Mouse (Mus musculus) G1E (cell line): ENCODE measurements around the gene Edn3. TPM values are rescaled to one million over a fixed set of nuclear protein-coding genes. Genes with fewer than 3 reads are reported as not detected.

Source experiments
- ATAC-seq: 2 replicates; pipeline ENCODE4 v1.8.0; 2016; ENCODE audit warnings: mild to moderate bottlenecking; ENCODE audit not compliant: insufficient number of reproducible peaks, poor library complexity, low FRiP score, severe bottlenecking; ENCODE audit errors: extremely low read depth
- DNase-seq: peaks from one replicate; pipeline ENCODE4 v3.0.0; 2012; ENCODE audit warnings: low spot score
- H3K27me3 ChIP-seq: 2 replicates; pipeline ENCODE4 v1.6.1; 2012; ENCODE audit warnings: mild to moderate bottlenecking, low read length, inconsistent platforms; ENCODE audit not compliant: insufficient read depth
- H3K36me3 ChIP-seq: replicated peaks from 2 replicates; pipeline ENCODE3; 2012; ENCODE audit warnings: mild to moderate bottlenecking, inconsistent platforms
- H3K4me1 ChIP-seq: 2 replicates; pipeline ENCODE4 v1.6.1; 2012; ENCODE audit warnings: low read depth, low read length, inconsistent platforms, mixed read lengths; ENCODE audit not compliant: insufficient read depth
- H3K4me3 ChIP-seq: 2 replicates; pipeline ENCODE4 v1.5.1; 2012; ENCODE audit warnings: low read depth, mild to moderate bottlenecking, inconsistent platforms, low read length, moderate library complexity, mixed read lengths
- H3K9me3 ChIP-seq: replicated peaks from 2 replicates; pipeline ENCODE4 v1.6.1; 2012; ENCODE audit warnings: inconsistent platforms
- CTCF ChIP-seq: IDR thresholded peaks from 2 replicates; pipeline ENCODE4 v1.5.1; 2012; ENCODE audit warnings: low read depth, low read length, inconsistent platforms, mixed read lengths
- GATA1 ChIP-seq: IDR thresholded peaks from 2 replicates; pipeline ENCODE4 v1.6.1; 2012; ENCODE audit warnings: borderline replicate concordance, low read length, inconsistent platforms, mixed read lengths
- GATA2 ChIP-seq: IDR thresholded peaks from 2 replicates; pipeline ENCODE4 v1.6.1; 2012; ENCODE audit warnings: low read depth, low read length, inconsistent platforms, borderline replicate concordance
- POLR2AphosphoS5 ChIP-seq: IDR thresholded peaks from 2 replicates; pipeline ENCODE4 v1.6.1; 2012; ENCODE audit warnings: low read depth, low read length, inconsistent platforms; ENCODE audit not compliant: insufficient replicate concordance
- TAL1 ChIP-seq: conservative IDR thresholded peaks from 2 replicates; pipeline ENCODE4 v1.6.1; 2012; ENCODE audit warnings: low read depth, low read length, inconsistent platforms, mixed read lengths
- polyA plus RNA-seq: library from polyadenylated mRNA; stranded (reverse); fragments of >175 nt; gene quantifications from 2 replicates; pipeline ENCODE4 v1.2.3, GENCODE M21; 2012
- total RNA-seq, 2 experiments: library from RNA; stranded (forward) in 1 of 2; stranded (reverse) in 1 of 2; fragments of 200-1000 nt in 1 of 2; fragments of >200 nt in 1 of 2; fragmentation: Nextera tagmentation in 1 of 2; gene quantifications; 2 replicates each; pipeline ENCODE4 v1.2.3; 2014 to 2017

The Edn3 gene
- total and polyA plus RNA-seq, 3 experiments = 0.11 TPM; not detected in 2

DNA sequence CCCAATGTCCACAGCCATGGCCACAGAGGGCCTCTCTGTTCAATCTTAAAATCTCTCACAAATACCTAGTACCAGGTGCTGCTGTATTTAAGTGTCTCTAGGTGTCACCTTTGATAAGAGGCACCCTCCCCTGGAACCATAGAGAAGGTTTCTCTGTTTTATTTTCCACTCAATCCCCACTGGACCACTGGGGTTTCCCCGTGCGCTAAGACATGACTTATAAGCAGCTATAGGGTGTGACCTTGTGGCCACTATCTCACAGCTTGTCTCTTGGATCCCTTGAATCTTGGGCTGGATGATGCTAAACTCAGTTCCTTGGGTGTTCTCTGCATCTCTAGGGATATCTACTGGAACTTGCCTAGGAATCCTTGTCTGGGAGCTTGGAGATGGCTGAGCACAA lies 1.9 kb downstream of the Edn3 start:
- DNase-seq (no peak), ATAC-seq (no peak)
- Histone ChIP-seq H3K36me3 (no peaks in the 10 kb centered on the region), H3K4me3 (no peak overlapping the region), H3K27me3 (no peaks in the 10 kb centered on the region), H3K9me3 (peaks cover 88% of the 10 kb centered on the region), H3K4me1 (no peaks in the 10 kb centered on the region)
- TF ChIP-seq TAL1 = no peak
- no peak for TF ChIP-seq CTCF
- no peak for TF ChIP-seq POLR2AphosphoS5
- no peak for TF ChIP-seq GATA2
- no peak for TF ChIP-seq GATA1

DNA sequence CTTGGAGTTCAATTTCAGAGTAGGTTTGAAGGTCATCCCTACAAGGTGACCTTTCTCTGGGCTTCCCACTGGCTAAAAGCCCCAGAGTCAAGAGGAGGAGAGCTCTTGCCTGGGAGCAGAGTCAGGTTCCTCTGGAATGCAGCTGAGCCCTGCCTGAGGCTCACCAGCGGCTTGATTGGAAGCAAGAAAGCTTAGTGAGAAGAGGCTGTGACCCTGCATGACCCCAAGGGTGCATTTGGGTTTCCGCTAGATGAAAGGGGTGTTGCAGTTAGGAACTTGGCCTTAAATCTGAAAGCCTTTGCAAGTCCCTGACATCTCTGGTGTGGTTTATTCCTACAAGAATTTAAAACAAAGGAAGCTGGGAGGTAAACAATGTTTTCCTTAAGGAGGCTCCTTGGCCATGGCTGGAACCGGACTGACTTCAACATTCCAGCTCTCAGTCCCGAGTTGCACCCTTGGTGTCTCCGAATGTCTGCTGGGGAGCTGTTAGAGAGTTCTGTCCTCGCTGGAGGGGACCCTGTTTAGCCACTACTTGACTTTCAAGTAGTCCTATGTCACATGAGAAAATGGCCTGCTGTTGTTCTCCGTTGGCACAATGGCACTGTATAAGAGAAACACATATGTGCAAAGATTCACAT lies 8.6 kb downstream of the Edn3 start:
- H3K36me3 ChIP-seq = no peaks in the 10 kb centered on the region
- H3K4me1 ChIP-seq = no peaks in the 10 kb centered on the region
- no peak for DNase-seq
- no peak for TF ChIP-seq GATA2
- no peak for TF ChIP-seq POLR2AphosphoS5
- TF ChIP-seq GATA1 = no peak
- TF ChIP-seq CTCF = no peak
- TF ChIP-seq TAL1 = no peak
- no peaks in the 10 kb centered on the region for H3K27me3 ChIP-seq
- H3K4me3 ChIP-seq = no peak overlapping the region
- no peak for ATAC-seq
- peaks cover 84% of the 10 kb centered on the region for H3K9me3 ChIP-seq

DNA sequence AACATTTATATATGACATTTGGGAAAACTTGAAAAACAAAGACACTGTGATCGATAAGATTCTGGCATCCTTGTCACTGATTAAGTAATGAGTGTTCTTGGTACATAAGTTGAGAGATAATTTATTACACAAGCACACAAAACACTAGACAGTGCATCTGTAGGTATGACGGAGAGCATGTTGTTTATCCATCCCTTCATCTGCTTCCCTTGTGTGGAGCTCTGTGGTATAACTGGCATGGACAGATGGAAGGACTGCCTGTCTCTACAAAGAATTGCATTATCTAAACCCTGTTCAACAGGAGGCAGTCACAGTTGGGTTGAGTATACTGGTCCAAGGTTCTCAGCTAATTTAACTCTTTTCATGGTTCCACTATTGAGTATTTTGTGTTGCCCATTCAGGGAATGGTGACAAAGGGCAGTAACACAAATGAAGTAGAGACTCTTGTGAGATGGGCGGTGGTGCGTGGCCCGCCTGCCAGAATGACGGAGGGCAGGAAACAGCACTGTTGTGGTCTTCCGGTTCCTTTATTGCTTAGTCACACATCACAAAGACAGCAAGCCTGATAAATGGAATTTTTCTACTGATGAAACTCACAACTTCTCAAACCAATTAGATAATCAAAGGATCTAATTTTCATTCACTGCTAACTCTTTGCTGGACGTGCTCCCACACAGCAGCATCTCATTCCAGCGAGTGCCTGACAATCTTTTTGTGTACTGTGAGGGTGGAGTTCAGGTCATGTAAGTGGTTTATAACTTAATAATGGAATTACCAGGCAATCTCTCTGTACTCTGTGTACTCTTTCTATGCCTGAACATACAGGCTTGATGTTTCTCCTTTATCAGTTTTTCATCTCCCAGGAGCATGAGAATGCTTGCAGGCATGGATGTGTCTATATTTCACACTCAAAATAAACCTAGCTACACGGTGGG lies 14.0 kb downstream of the Edn3 start:
- no peak for ATAC-seq
- no peaks in the 10 kb centered on the region for H3K36me3 ChIP-seq
- no peak overlapping the region for H3K4me3 ChIP-seq
- DNase-seq = no peak
- H3K9me3 ChIP-seq = peaks cover 73% of the 10 kb centered on the region
- no peaks in the 10 kb centered on the region for H3K4me1 ChIP-seq
- H3K27me3 ChIP-seq = no peaks in the 10 kb centered on the region
- TF ChIP-seq TAL1 (no peak), CTCF (no peak), GATA1 (no peak), GATA2 (no peak), POLR2AphosphoS5 (no peak)

DNA sequence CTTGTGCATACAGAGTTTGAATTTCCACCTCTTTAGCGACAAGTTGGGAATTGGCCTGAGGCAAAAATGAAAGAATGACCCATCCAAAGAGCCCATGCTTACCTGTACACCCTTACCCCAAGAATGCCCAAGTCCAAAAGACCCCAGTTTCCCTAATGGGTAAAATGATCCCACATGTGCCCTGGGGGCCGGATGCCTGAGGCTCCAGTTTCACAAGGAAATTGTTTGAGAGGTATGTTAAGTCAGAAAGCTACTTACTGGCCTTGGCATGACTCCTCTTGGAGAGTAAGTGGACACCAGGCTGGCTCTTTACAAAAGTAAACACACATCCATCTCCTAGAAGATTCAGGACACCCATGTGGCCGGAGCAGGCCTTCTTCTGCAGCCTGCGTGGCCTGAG lies 21.6 kb downstream of the Edn3 start:
- TF ChIP-seq GATA1 = no peak
- no peak for TF ChIP-seq POLR2AphosphoS5
- no peak for TF ChIP-seq TAL1
- TF ChIP-seq GATA2 = no peak
- no peak for TF ChIP-seq CTCF
- no peak for ATAC-seq
- Histone ChIP-seq H3K4me1 (no peaks in the 10 kb centered on the region), H3K9me3 (peaks cover 80% of the 10 kb centered on the region), H3K36me3 (no peaks in the 10 kb centered on the region), H3K4me3 (no peak overlapping the region), H3K27me3 (no peaks in the 10 kb centered on the region)
- no peak for DNase-seq

DNA sequence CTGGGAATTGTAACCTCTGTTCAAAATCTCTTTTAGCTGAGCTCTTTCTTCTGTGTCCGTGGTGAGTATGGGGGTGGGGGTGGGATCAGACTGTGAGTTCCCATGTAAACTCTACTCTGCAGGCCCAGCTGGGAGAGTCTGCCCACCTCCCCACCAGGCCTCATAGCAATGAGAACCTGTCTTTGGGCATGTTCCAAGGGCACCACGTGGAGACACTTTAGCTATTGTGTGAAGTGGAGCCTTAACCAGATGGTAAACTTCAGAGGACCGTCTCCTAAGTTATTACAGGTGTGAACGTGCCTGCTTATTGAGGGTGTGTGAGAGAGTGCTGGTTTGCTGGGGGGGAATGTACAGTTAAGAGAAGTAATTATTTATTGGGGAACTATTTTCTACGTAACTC lies 22.5 kb downstream of the Edn3 start:
- Histone ChIP-seq H3K4me1 (no peaks in the 10 kb centered on the region), H3K4me3 (no peak overlapping the region), H3K9me3 (peaks cover 80% of the 10 kb centered on the region), H3K27me3 (no peaks in the 10 kb centered on the region), H3K36me3 (no peaks in the 10 kb centered on the region)
- no peak for DNase-seq
- ATAC-seq = no peak
- no peak for TF ChIP-seq GATA2
- TF ChIP-seq POLR2AphosphoS5 = no peak
- no peak for TF ChIP-seq CTCF
- no peak for TF ChIP-seq TAL1
- TF ChIP-seq GATA1 = no peak

DNA sequence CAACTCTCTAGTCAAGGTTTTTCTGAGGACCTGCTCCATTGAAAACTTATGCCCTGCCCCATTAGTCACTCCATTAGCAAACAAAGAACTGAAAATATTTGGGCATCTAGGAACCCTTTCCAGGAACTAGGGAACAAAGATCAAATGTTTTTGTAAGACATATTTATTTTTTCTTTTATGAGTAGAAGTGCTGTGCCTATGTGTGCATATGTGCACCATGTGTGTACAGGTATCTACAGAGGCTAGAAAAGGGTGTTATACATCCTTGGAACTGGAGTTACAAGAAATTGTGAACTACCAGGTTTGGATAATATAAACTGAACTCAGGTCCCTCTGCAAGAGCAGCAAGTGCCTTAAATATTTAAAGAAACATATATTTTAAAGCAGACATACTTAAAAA lies 28.4 kb downstream of the Edn3 start:
- no peak overlapping the region for H3K4me3 ChIP-seq
- DNase-seq = no peak
- no peaks in the 10 kb centered on the region for H3K36me3 ChIP-seq
- TF ChIP-seq GATA1 (no peak), TAL1 (no peak), POLR2AphosphoS5 (no peak), GATA2 (no peak), CTCF (no peak)
- H3K4me1 ChIP-seq = no peaks in the 10 kb centered on the region
- H3K27me3 ChIP-seq = no peaks in the 10 kb centered on the region
- ATAC-seq = no peak
- peaks cover 57% of the 10 kb centered on the region for H3K9me3 ChIP-seq
